Mouse (Mus musculus) embryonic fibroblast, embryonic 13.5 days (primary cell): ENCODE results near the gene Brpf1.

ENCODE experiments used
- CTCF ChIP-seq: IDR thresholded peaks from 2 replicates; pipeline ENCODE4 v1.5.1; 2011; ENCODE audit warnings: mild to moderate bottlenecking, control low read depth, low read length, moderate library complexity, borderline replicate concordance; ENCODE audit not compliant: insufficient read depth
- POLR2A ChIP-seq: IDR thresholded peaks from 2 replicates; pipeline ENCODE4 v1.6.1; 2011; ENCODE audit warnings: low read depth, mild to moderate bottlenecking, control low read depth, low read length, moderate library complexity

GRCm38 (mm10) chr6:113367574-113367973 is 60.6 kb downstream of the Brpf1 start:
- TF ChIP-seq CTCF (no peak), POLR2A (no peak)
